ENCODE assay signal across 10 mouse cellular contexts in the genomic region with DNA sequence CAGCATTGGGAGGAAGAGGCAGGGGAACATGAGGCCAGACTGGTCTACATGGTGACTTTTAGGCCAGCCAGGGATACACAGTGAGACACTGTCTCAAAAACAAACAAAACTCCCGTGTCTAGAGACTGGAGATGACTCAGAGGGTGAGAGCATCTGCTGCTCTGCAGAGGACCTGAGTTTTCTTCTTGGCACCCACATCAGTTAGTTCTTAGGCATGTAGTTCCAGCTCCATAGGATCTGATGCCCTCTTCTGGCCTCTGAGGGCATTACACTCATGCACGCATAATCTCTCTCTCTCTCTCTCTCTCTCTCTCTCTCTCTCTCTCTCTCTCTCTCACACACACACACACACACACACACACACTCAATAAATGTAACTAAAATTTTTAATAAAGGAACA. TPM values are rescaled to one million over a fixed set of nuclear protein-coding genes. Genes with fewer than 3 reads are reported as not detected.
DNase-seq lines count a peak whose midpoint lies in the region; TF ChIP-seq lines count a peak whose summit lies in the region.
"Had no signal": no experiment of that assay in that cellular context is flagged by ENCODE, and none has a peak within 500 bp of the region (broad histone marks: within the 10 kb centered on the region; RNA-seq: fewer than 3 reads in every experiment).

No protein-coding gene starts in this region.

- 74% methylated on average over 2 of the region's 2 CpGs for WGBS in kidney, adult 2 months

- TF ChIP-seq POLR2A in kidney, adult 2 months (IDR thresholded peaks at IDR 0.05; ENCODE audit: low read depth, low read length): no peak
- TF ChIP-seq POLR2A in brain, embryonic 14.5 days (IDR thresholded peaks at IDR 0.05; ENCODE audit: borderline replicate concordance, extremely low read depth, insufficient read depth, insufficient read length, poor library complexity, severe bottlenecking): no peak

- no peak overlapping the region for H3K27ac ChIP-seq in kidney, adult 2 months (ENCODE audit: insufficient read depth, low read depth, low read length)
- H3K27ac ChIP-seq: kidney, embryonic 15.5 days; macrophage had no signal

- DNase-seq in kidney, adult 2 months: no peak
- DNase-seq in kidney, adult 8-10 months: no peak
- peak; percentile 16 for DNase-seq in urinary bladder, postnatal 14 days (ENCODE audit: low spot score)
- no peak for DNase-seq in urinary bladder, adult 18-20 months (ENCODE audit: low spot score in 2 of 2)
- DNase-seq in brain, embryonic 14.5 days (ENCODE audit: low read depth): peak; percentile 25
- DNase-seq in thymus, postnatal 4 days: peak; percentile 68
- no peak for DNase-seq in spleen, postnatal 14 days (ENCODE audit: low spot score in 2 of 2)
- no peak for DNase-seq in kidney, adult 9 months

- no peak overlapping the region for H3K4me3 ChIP-seq in kidney, adult 2 months (ENCODE audit: insufficient read depth, low read depth, low read length)
- H3K4me3 ChIP-seq: kidney, embryonic 15.5 days had no signal

- H3K27me3 ChIP-seq in kidney, adult 2 months (replicated peaks; ENCODE audit: control insufficient read depth, insufficient read depth, low read length): no peaks in the 10 kb centered on the region
- H3K27me3 ChIP-seq: kidney, embryonic 15.5 days had no signal

- no peaks in the 10 kb centered on the region for H3K4me1 ChIP-seq in kidney, adult 2 months (ENCODE audit: control insufficient read depth, insufficient read depth, low read length)
- H3K4me1 ChIP-seq: kidney, embryonic 15.5 days had no signal

- H3K36me3 ChIP-seq in kidney, adult 2 months (ENCODE audit: control insufficient read depth, insufficient read depth, low read length): no peaks in the 10 kb centered on the region
- H3K36me3 ChIP-seq: kidney, embryonic 15.5 days had no signal

- TF ChIP-seq CTCF in kidney, adult 2 months (conservative IDR thresholded peaks at IDR 0.05; ENCODE audit: insufficient read depth, insufficient read length, low read depth, low read length): 0 out of 2 replicates have a peak, but pooled peaks have one; percentile 24
- peak; percentile 47; the same call in 1 of the 2 replicates for TF ChIP-seq CTCF in brain, embryonic 14.5 days (IDR thresholded peaks at IDR 0.05; ENCODE audit: borderline replicate concordance, extremely low read depth, insufficient read depth, insufficient read length)

RNA-seq across cellular contexts. Expression of gene S100z, which starts 7.6 kb away (rescaled TPM):
- polyA plus RNA-seq in kidney, adult 2 months (2012; rRNA removed): 0.80 TPM in 1 of 2 replicates, not detected in the other
- not detected in 2 replicates for polyA plus RNA-seq in brain, embryonic 14.5 days (2012; rRNA removed)
- polyA plus RNA-seq: kidney, embryonic 15.5 days; macrophage had no signal

RNA-seq across cellular contexts. Expression of gene Crhbp, which starts 26.2 kb away (rescaled TPM):
- 0.05 TPM in 1 of 2 replicates, not detected in the other for polyA plus RNA-seq in kidney, adult 2 months (2012; rRNA removed)
- polyA plus RNA-seq in brain, embryonic 14.5 days (2012; rRNA removed): 1.8 and 3.2 TPM in 2 replicates
- polyA plus RNA-seq: macrophage had no signal

RNA-seq across cellular contexts. Expression of gene F2rl1, which starts 54.1 kb away (rescaled TPM):
- polyA plus RNA-seq in kidney, adult 2 months (2012; rRNA removed): 27.2 and 29.9 TPM in 2 replicates
- polyA plus RNA-seq in brain, embryonic 14.5 days (2012; rRNA removed): 0.43 and 0.44 TPM in 2 replicates
- polyA plus RNA-seq: macrophage had no signal

Comparison
In these comparisons a context has a peak if more than half of its experiments do, and no peak if none do; other contexts are left out.
1. DNase-seq: peak in urinary bladder, postnatal 14 days (single experiment), brain, embryonic 14.5 days (single experiment) and thymus, postnatal 4 days (single experiment); none in kidney, adult 2 months (single experiment), kidney, adult 8-10 months (0 of 2), urinary bladder, adult 18-20 months (0 of 2), spleen, postnatal 14 days (0 of 2) and kidney, adult 9 months (single experiment).
2. RNA of gene F2rl1, which starts 54.1 kb away (polyA plus RNA-seq): 27.2 to 29.9 TPM in kidney, adult 2 months; 0.43 to 0.44 TPM in brain, embryonic 14.5 days; every median in the first group is over 10 times any median in the second.